21 mouse cellular contexts compared by ENCODE assay signal in genomic region chr6:39259129-39259528, GRCm38 (mm10). TPM values are rescaled to one million over a fixed set of nuclear protein-coding genes. Genes with fewer than 3 reads are reported as not detected.
DNase-seq lines count a peak whose midpoint lies in the region; ATAC-seq and TF ChIP-seq lines count a peak whose summit lies in the region.
"Had no signal": no experiment of that assay in that cellular context is flagged by ENCODE, and none has a peak within 500 bp of the region (broad histone marks: within the 10 kb centered on the region; RNA-seq: fewer than 3 reads in every experiment).

No protein-coding gene starts in this region.

- no peak overlapping the region for H3K4me2 ChIP-seq in liver, embryonic 11.5 days
- no peak overlapping the region for H3K4me2 ChIP-seq in CH12.LX (ENCODE audit: insufficient read depth, low read depth, poor library complexity, severe bottlenecking)
- H3K4me2 ChIP-seq in hindbrain, embryonic 16.5 days (ENCODE audit: low read length), result no peak overlapping the region
- H3K4me2 ChIP-seq: heart, embryonic 15.5 days; hindbrain, embryonic 13.5 days; kidney, embryonic 15.5 days; liver, embryonic 13.5 days; stomach, embryonic 15.5 days had no signal

- H3K27ac ChIP-seq in liver, adult 2 months (replicated peaks; ENCODE audit: insufficient read depth, low read depth, low read length), result no peak overlapping the region
- H3K27ac ChIP-seq in liver, embryonic 11.5 days (ENCODE audit: low read depth, low read length), result no peak overlapping the region
- H3K27ac ChIP-seq in CH12.LX (ENCODE audit: insufficient read depth, low read depth), result no peak overlapping the region
- H3K27ac ChIP-seq in hindbrain, embryonic 16.5 days (ENCODE audit: low read depth, low read length), result no peak overlapping the region
- H3K27ac ChIP-seq: heart, embryonic 15.5 days; hindbrain, embryonic 13.5 days; kidney, embryonic 15.5 days; layer of hippocampus, adult 2 months; liver, embryonic 13.5 days; stomach, embryonic 15.5 days had no signal

- DNase-seq in liver, adult 2 months (ENCODE audit: extremely low read depth, low read depth, low spot score), result peak; percentile 39
- no peak for DNase-seq in liver, embryonic 11.5 days (ENCODE audit: low spot score)
- DNase-seq in A20 (ENCODE audit: low read depth, low spot score), result peak; percentile 60
- peak; percentile 44 for DNase-seq in CH12.LX (ENCODE audit: extremely low read depth)
- DNase-seq in retina, embryonic 14.5 days (ENCODE audit: low spot score), result no peak
- DNase-seq in layer of hippocampus, adult 9-11 months, result no peak
- DNase-seq: adrenal gland, adult 2 months; cerebellum, adult 9-11 months; gastrocnemius, postnatal 25 days; liver, embryonic 13.5 days; lung, postnatal 4 days; right cerebral cortex, adult 18-20 months had no signal

- TF ChIP-seq EP300 in CH12.LX (IDR thresholded peaks at IDR 0.05; ENCODE audit: low read length), result 0 out of 2 replicates have a peak, but pooled peaks have one; percentile 32

- ATAC-seq in liver, embryonic 11.5 days (replicated peaks; ENCODE audit: low FRiP score), result no peak
- peak; percentile 46 for ATAC-seq in inflammation-experienced regulatory T-cells, adult 6 months
- no peak for ATAC-seq in hindbrain, embryonic 16.5 days
- ATAC-seq: midbrain, embryonic 16.5 days had no signal

- H3K9ac ChIP-seq in liver, adult 2 months (ENCODE audit: low read depth, low read length), result no peak overlapping the region
- H3K9ac ChIP-seq in liver, embryonic 11.5 days (ENCODE audit: low read depth, low read length), result no peak overlapping the region
- no peak overlapping the region for H3K9ac ChIP-seq in CH12.LX (ENCODE audit: insufficient read depth, low read depth)
- no peak overlapping the region for H3K9ac ChIP-seq in hindbrain, embryonic 16.5 days (ENCODE audit: low read depth, low read length)
- H3K9ac ChIP-seq: heart, embryonic 15.5 days; hindbrain, embryonic 13.5 days; kidney, embryonic 15.5 days; liver, embryonic 13.5 days; stomach, embryonic 15.5 days had no signal

- in situ Hi-C loops in CH12.LX (cut with MboI; ENCODE audit: low pct_ligation_motif_present, low pct_unique_long_range_greater_than_20kb, low sequenced_read_pairs), result no loop called here

- no peaks in the 10 kb centered on the region for H3K4me1 ChIP-seq in liver, adult 2 months (ENCODE audit: control insufficient read depth, insufficient read depth, low read length)
- H3K4me1 ChIP-seq in liver, embryonic 11.5 days (replicated peaks; ENCODE audit: control insufficient read depth, insufficient read depth, low read length), result no peaks in the 10 kb centered on the region
- peaks cover 10 to 22% of the 10 kb centered on the region in 2 experiments for H3K4me1 ChIP-seq in CH12.LX (ENCODE audit: control insufficient read depth in 1 of 2, insufficient read depth in 2 of 2)
- H3K4me1 ChIP-seq in hindbrain, embryonic 16.5 days (ENCODE audit: control insufficient read depth, insufficient read depth, low read depth, low read length), result peaks cover 9% of the 10 kb centered on the region; the same call in 1 of the 2 replicates

- H3K27me3 ChIP-seq in liver, adult 2 months (ENCODE audit: control insufficient read depth, insufficient read depth, low read length), result peaks cover 2% of the 10 kb centered on the region; the same call in 1 of the 2 replicates
- H3K27me3 ChIP-seq in liver, embryonic 11.5 days (replicated peaks; ENCODE audit: control insufficient read depth, insufficient read depth, low read length), result peaks cover 30% of the 10 kb centered on the region
- H3K27me3 ChIP-seq in CH12.LX (replicated peaks), result no peaks in the 10 kb centered on the region
- H3K27me3 ChIP-seq in hindbrain, embryonic 16.5 days (replicated peaks; ENCODE audit: control insufficient read depth, insufficient read depth, low read length), result no peaks in the 10 kb centered on the region; the same call in 1 of the 2 replicates
- H3K27me3 ChIP-seq: heart, embryonic 15.5 days; stomach, embryonic 15.5 days had no signal

- TF ChIP-seq POLR2A in liver, adult 2 months (IDR thresholded peaks at IDR 0.05; ENCODE audit: extremely low read depth, insufficient read depth, low read length), result no peak
- TF ChIP-seq POLR2A in CH12.LX (IDR thresholded peaks at IDR 0.05; ENCODE audit: low read depth, low read length), result no peak

- H3K4me3 ChIP-seq in liver, adult 2 months (ENCODE audit: insufficient read depth, low read depth, low read length), result no peak overlapping the region
- H3K4me3 ChIP-seq in liver, embryonic 11.5 days (ENCODE audit: low read depth, low read length), result no peak overlapping the region
- no peak overlapping the region for H3K4me3 ChIP-seq in CH12.LX (replicated peaks in 1 of 3; ENCODE audit: low read depth in 2 of 3, low read length in 2 of 3, poor library complexity in 1 of 3)
- no peak overlapping the region for H3K4me3 ChIP-seq in hindbrain, embryonic 16.5 days (ENCODE audit: low read length)
- H3K4me3 ChIP-seq: erythroblast, embryonic 14.5 days; heart, embryonic 15.5 days; hindbrain, embryonic 13.5 days; kidney, embryonic 15.5 days; layer of hippocampus, adult 2 months; liver, embryonic 13.5 days; stomach, embryonic 15.5 days had no signal

- TF ChIP-seq RAD21 in CH12.LX (IDR thresholded peaks at IDR 0.05; ENCODE audit: low read depth, low read length), result no peak

- H3K79me2 ChIP-seq in liver, adult 2 months (ENCODE audit: control insufficient read depth, insufficient read depth, low read length), result no peaks in the 10 kb centered on the region
- no peaks in the 10 kb centered on the region for H3K79me2 ChIP-seq in CH12.LX (replicated peaks; ENCODE audit: control insufficient read depth, extremely low read depth, insufficient read depth, poor library complexity, severe bottlenecking)

- WGBS in liver, adult 2 months, result 98% methylated on average over 1 of the region's 1 CpGs
- WGBS in liver, embryonic 11.5 days, result 59% methylated on average over 1 of the region's 1 CpGs
- WGBS in hindbrain, embryonic 16.5 days, result 88% methylated on average over 1 of the region's 1 CpGs

- H3K9me3 ChIP-seq in liver, embryonic 11.5 days (ENCODE audit: control insufficient read depth, low read length), result no peaks in the 10 kb centered on the region
- H3K9me3 ChIP-seq in CH12.LX (replicated peaks; ENCODE audit: low read length), result no peaks in the 10 kb centered on the region
- H3K9me3 ChIP-seq in hindbrain, embryonic 16.5 days (ENCODE audit: control insufficient read depth, low read length), result no peaks in the 10 kb centered on the region
- H3K9me3 ChIP-seq: heart, embryonic 15.5 days; hindbrain, embryonic 13.5 days; kidney, embryonic 15.5 days; liver, embryonic 13.5 days; stomach, embryonic 15.5 days had no signal

- TF ChIP-seq CTCF in liver, adult 2 months (IDR thresholded peaks at IDR 0.05; ENCODE audit: low read depth, low read length), result no peak
- no peak for TF ChIP-seq CTCF in CH12.LX (conservative IDR thresholded peaks at IDR 0.05 in 1 of 2, IDR thresholded peaks at IDR 0.05 in 1 of 2; ENCODE audit: low read depth in 2 of 2, low read length in 2 of 2)

- dilution Hi-C loops in CH12.LX (cut with MboI; ENCODE audit: extremely low pct_ligation_motif_present, extremely low pct_unique_long_range_greater_than_20kb, low sequenced_read_pairs), result no loop called here

- H3K36me3 ChIP-seq in liver, adult 2 months (ENCODE audit: control insufficient read depth, insufficient read depth, low read length), result no peaks in the 10 kb centered on the region
- no peaks in the 10 kb centered on the region for H3K36me3 ChIP-seq in liver, embryonic 11.5 days (ENCODE audit: control insufficient read depth, insufficient read depth, low read length)
- H3K36me3 ChIP-seq in CH12.LX (replicated peaks in 1 of 2; ENCODE audit: control insufficient read depth in 1 of 2, insufficient read depth in 1 of 2, low read length in 1 of 2), result no peaks in the 10 kb centered on the region
- no peaks in the 10 kb centered on the region for H3K36me3 ChIP-seq in hindbrain, embryonic 16.5 days (ENCODE audit: control insufficient read depth, insufficient read depth, low read length)
- H3K36me3 ChIP-seq: heart, embryonic 15.5 days; hindbrain, embryonic 13.5 days; kidney, embryonic 15.5 days; liver, embryonic 13.5 days; stomach, embryonic 15.5 days had no signal

TF ChIP-seq in CH12.LX, 34 proteins besides CTCF, POLR2A, EP300 and RAD21:
- TF ChIP-seq MAFK (IDR thresholded peaks at IDR 0.05; ENCODE audit: insufficient replicate concordance, low read length) (no peak), ZNF384 (IDR thresholded peaks at IDR 0.05; ENCODE audit: low read depth, low read length) (no peak), UBTF (IDR thresholded peaks at IDR 0.05; ENCODE audit: low read depth, low read length) (no peak), MAX (IDR thresholded peaks at IDR 0.05; ENCODE audit: low read length) (no peak), USF2 (conservative IDR thresholded peaks at IDR 0.05; ENCODE audit: low read depth, low read length) (no peak), SIN3A (IDR thresholded peaks at IDR 0.05; ENCODE audit: low read length) (no peak), SMC3 (IDR thresholded peaks at IDR 0.05; ENCODE audit: low read depth, low read length) (no peak), MEF2A (IDR thresholded peaks at IDR 0.05; ENCODE audit: borderline replicate concordance, low read depth, low read length) (no peak), HCFC1 (IDR thresholded peaks at IDR 0.05; ENCODE audit: low read depth, low read length) (no peak), MXI1 (IDR thresholded peaks at IDR 0.05; ENCODE audit: low read depth, low read length) (no peak), E2F4 (IDR thresholded peaks at IDR 0.05; ENCODE audit: insufficient replicate concordance, low read depth, low read length) (no peak), USF1 (IDR thresholded peaks at IDR 0.05; ENCODE audit: low read depth, low read length) (no peak), ETS1 (conservative IDR thresholded peaks at IDR 0.05; ENCODE audit: low read depth, low read length) (no peak), POLR2AphosphoS2 (IDR thresholded peaks at IDR 0.05; ENCODE audit: low read depth, low read length) (no peak), NELFE (IDR thresholded peaks at IDR 0.05; ENCODE audit: low read depth, low read length) (no peak), TCF12 (IDR thresholded peaks at IDR 0.05; ENCODE audit: low read depth, low read length) (no peak), CHD2 (IDR thresholded peaks at IDR 0.05; ENCODE audit: low read length) (no peak), JUND (conservative IDR thresholded peaks at IDR 0.05; ENCODE audit: low read depth, low read length) (no peak)

RNA-seq across cellular contexts. Expression of gene Kdm7a, which starts 52.5 kb away (rescaled TPM):
- 9.1 and 9.5 TPM in 2 replicates for total RNA-seq in liver, adult 2 months (2014; rRNA removed)
- polyA plus RNA-seq in liver, adult 2 months (2012; rRNA removed), result 1.1 and 1.4 TPM in 2 replicates
- 7.3 and 8.5 TPM in 2 replicates for polyA plus RNA-seq in liver, embryonic 11.5 days (2014; fragmentation: Nextera tagmentation; extraction: Ambion mirVana)
- total RNA-seq in CH12.LX (2012; rRNA removed) (1.0 and 1.7 TPM in 2 replicates), CH12.LX (2014; rRNA removed) (2.1 TPM in 2 replicates)
- polyA plus RNA-seq in CH12.LX (2012; ENCODE audit: insufficient read length, low read depth), result 1.6 TPM in 2 replicates
- polyA plus RNA-seq in inflammation-experienced regulatory T-cells, adult 6 months (2017; shearing (Covaris generic)), result 10 to 100 TPM in 2 of 3 experiments, 1 to 10 TPM in 1; 8.6 to 13.2 (median 11.6) TPM
- polyA plus RNA-seq in hindbrain, embryonic 16.5 days (2015; fragmentation: Nextera tagmentation; extraction: Ambion mirVana), result 3.3 and 4.5 TPM in 2 replicates

Comparison
In these comparisons a context has a peak if more than half of its experiments do, and no peak if none do; other contexts are left out.
1. DNase-seq: peak in liver, adult 2 months (single experiment), A20 (single experiment) and CH12.LX (single experiment); none in liver, embryonic 11.5 days (single experiment), retina, embryonic 14.5 days (single experiment) and layer of hippocampus, adult 9-11 months (single experiment).